Mouse (Mus musculus): ENCODE measurements around the gene Zbtb8b.
"Not testable (repeated sequence)": the region's sequence is repeated elsewhere in the genome, so short reads cannot be mapped to it uniquely, and the experiment has no call there.

Gene Zbtb8b

DNA sequence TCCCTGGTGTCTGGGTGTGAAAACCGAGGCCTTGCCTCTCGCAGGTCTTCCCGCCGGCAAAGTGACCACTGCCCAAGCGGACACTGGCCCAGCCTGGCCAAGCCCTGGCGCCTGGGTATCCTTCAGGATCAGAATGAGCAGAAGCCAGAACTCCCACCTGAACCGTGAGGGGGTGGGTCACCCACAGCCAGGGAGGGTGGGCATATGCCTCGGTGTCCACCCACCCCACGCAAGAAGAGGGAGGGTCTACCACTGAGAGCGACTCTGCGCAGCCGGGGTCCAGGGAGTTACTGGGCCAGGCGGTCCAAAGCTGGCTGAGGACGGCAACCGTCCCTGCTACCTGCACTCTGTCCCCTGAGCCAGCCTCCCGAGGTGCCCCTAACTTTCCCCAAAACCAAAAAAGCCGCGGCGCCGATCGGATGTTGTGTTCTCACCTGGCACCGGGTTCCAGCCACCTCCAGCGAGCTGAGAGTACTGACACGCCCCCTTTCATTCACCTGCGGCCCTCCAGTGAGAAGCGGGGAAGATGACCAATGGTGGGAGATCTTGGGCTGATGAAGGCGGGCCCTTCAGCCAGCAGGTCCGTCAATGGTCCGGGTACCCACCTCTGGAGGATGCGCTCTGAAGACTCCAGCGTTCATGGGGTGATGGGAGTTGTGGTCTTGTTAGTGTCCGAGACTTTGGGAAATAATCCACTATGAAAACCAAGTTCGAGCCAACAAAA is at the start of gene Zbtb8b:
Gene Zbtb8b (minus strand): TSS at position 514 of the 724 bp plus-strand sequence.
- peak; percentile 82 to 88 for DNase-seq

DNA sequence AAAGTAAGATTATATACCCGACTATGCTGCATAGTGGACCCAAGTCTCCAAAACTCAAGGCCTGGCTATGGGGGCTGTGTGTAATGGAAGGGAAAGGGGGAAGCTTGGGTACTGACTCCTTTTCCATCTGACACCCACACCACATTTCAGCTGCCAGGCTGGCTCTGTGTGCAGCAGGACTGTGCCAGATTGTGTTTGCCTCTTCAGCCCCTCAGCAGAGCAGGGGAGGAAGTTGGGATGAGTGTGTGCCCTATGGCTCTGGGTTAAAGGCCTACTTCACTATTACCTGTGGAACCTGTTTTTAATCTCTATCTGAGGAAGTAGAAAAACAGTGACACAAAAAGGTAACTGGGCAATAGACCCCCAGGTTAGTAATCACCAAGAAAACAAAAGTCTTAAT is 40.4 kb upstream of the Zbtb8b start:
- DNase-seq, result no peak

DNA sequence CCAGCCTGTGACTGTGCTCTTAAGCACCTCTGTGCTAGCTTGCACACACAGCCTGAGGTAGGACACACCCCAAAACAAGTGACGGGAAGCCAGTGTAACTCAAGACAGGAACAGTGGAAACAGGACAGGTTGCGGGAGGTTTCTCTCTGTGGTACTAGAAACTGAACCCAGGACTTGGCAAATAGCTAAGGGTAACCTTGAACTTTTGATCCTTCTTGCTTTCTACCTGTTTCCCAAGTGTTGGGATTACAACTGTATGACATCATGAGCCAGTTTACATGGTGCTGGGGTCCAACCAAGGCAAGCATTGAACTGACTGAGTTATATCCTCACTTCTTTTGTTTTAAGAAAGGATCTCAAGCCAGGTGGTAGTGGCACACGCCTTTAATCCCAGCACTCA is 39.2 kb upstream of the Zbtb8b start:
- no peak for DNase-seq

DNA sequence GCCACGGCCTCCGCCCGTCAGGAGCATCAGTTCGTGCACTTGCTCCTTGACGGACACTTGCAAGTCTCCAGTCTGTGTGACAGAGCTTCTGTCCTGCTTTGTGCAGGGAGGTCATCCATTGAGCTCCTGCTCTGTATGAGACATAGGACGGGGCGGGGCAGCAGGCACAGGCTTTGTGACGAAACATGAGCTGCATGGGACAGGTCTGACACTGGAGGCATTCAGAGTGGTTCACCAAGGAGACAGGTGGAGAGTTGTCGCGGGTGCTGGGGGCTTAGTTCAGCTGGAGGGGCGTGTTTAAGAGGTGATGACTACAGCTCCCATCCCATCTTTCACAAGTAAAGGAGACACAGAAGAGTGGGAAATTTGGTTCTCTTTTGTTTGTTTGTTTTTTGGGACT is 35.4 kb upstream of the Zbtb8b start:
- DNase-seq, result no peak

DNA sequence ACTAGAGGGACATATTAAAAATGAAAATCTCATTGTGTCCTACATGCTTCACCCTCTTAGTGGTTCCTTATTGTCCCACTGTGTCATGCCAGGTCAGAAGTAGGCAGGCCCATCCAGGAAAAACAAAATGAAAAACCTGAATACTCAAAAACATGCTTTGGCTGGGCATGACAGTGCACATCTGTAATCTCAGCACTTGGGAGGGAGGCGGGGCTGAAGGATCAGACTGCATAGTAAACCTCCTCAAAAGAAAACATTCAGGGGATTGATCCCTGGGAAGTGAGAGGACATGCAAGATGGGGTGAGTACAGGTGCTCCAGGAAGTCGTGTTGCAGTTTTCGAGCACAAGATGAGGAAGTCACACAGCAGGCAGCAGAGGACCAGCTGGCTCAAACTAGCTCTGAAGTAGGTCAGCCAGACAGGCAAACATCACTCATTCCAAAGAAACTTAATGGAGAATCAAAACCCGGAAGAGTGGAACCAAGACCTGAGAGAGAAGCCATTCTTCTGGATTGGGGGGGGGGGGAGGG is 23.7 kb upstream of the Zbtb8b start:
- DNase-seq, result peak; percentile 22 to 46

DNA sequence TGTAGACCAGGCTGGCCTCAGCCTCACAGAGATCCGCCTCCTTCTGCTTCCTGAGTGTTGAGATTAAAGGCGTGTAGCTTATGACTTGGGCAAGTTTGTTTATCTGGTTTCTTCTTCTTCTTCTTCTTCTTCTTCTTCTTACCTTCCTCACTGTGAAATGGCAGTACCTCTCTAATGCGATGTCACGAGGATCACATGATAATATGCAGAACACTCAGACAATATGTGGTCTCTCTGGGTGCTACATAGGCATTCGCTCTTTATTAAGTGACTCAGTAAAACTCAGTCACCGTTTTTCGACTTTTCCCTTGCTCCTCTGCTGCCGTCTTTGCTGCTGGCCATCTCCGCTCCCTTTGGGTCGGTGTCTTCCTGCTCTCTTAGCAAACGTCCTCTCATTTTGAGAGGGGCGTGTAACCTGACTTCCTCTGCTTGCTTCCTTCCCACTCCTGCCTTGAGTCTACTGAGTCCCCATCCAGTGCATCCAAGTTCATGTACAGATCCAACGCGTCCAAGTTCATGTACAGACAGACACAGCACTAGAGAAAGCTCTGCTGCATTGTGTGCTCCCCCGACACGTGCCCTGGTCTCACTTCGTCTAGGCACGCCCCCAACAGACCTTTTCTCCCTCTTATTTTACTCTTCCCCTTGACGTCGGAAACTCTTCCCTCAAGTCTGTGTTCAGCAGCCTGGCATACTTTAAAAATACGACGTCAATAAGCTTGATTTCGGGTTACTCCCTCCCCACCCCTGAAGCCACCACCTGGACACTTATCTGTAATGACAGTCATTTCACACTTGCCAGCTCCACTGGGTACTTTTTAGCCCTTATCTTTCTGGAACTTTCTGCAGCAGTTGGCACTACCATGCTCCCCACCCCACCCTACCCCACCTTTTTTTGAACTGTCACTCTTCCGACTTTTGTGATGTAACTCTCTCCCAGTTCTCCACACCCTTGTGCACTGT is 22.7 kb upstream of the Zbtb8b start:
- no peak for DNase-seq

DNA sequence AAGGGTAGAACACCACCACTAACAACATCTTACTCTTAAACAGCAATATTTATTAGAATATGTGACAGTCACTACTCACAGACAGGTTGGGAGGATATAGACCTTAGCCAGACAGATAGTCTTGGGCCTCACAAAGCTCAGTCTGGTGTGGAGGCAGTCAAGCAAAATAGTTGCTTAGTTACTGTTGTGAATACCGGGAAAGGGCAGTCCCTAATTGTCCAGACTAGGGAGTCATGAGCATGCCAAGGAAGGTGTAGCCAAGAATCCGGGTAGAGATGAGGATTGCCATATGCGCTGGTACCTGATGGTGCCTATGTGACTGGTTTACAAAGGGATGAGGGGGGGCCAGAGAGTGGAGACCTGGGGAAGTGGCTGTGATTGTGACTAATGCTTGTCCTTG is 21.5 kb upstream of the Zbtb8b start:
- DNase-seq, result peak; percentile 14 to 22

DNA sequence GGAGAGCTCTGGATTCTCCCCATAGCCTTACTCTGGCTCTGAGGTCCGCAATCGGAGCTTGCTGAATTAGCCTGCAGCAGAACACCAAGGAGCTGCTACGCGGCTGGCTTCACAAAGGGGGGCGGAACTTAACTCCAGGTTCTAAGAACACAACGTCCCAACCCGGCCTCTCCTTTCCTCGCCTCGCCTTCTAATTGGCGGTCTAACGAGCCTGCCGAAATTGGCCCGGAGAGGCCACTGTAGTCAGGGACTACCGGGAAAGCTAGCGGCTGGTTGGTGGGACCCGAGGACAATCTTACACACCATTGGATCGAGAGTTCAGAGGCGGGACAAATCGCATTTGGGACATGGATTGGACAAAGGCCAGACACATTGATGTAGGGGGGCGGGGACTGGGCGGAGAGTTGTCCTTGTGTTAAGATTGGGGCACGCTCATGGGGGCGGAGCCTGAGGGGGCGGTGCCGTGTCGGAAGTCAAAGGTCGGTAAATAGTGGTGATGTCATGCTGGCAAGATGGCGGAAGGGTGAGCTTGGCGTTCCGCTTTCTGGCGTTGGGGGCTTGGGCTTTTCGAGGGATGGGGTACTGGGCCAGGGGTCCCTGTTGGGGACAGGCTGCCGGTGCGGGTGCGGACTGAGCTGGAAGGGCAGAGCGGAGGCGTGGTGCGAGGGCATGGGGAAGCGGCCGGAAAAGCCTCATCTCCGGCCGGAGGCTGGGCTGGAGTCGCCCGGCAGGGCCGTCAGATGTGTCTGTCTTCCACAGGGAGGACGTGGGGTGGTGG is 20.7 kb upstream of the Zbtb8b start, which contains the start of gene Bsdc1:
Gene Bsdc1 (plus strand): TSS at position 399 of the 778 bp plus-strand sequence.
- DNase-seq, result peak; percentile 99 to 100

DNA sequence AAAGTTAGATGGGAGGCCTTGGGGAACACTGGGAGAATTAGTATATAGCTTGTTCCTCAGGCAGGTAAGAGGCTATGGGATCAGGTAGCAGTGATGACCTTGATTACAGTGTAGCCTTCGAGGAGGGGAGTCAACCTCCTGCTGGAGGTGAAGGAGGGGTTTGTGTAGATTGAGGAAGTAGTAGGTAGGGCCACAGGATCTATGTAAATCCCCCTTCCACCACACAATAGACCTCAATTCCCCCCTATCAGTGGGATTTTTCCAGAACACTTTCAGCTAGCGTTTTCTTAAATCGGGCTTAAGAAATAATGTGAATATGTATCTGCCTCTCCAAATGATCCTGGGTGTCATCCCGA is 20.2 kb upstream of the Zbtb8b start:
- no peak for DNase-seq

DNA sequence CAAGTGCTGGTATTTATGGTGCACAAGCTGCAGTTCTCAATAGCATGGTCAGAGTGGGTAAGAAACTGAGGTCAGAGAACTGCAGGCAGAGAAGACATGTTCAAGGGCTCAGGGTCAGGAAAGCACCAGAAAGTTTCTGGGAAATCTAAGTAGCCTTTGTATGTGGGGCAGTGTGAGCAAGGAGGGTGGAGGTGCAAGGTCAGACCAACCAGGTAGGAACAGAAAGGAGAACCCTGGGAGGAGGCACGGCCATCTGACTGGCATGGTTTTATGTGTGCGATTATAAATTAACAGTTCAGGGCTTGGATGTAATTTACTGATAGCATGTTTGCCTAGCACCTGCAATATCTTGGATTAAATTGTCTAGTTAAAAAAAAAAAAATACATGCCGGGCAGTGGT is 19.1 kb upstream of the Zbtb8b start:
- DNase-seq, result no peak

DNA sequence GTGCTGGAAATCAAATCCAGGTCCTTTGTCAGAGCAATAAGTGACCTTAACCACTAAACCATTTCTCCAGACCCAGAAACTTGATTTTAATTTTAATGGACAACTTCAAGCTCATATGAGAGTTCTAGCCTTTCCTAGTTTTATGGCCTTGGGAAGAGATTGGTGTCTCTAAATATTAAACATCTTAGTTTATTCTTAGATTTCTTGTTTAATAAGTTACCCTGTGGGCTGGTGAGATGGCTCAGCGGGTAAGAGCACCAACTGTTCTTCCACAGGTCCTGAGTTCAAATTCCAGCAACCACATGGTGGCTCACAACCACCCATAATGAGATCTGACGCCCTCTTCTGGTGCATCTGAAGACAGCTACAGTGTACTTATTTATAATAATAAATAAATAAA is 16.7 kb upstream of the Zbtb8b start:
- not testable (repeated sequence) for DNase-seq

DNA sequence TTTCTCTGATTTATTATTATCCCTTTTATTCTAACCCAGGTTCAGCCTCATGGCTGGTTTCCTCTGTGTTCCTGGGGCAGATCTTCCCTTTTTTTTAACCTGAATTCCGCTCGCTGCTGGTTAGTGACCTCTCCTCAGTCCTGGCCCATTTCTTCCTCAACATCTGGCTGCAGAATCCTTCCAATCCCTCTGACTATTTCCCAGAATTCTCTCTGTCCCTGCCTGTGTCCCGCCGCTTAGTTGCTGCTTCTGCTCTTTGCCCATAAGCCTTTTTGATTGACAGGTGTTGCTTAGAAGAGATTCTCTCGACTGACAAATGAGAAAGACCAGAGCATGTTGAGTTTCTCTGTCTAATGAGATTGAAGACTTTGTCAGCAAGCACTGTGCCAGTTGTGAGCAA is 15.5 kb upstream of the Zbtb8b start:
- DNase-seq, result no peak

DNA sequence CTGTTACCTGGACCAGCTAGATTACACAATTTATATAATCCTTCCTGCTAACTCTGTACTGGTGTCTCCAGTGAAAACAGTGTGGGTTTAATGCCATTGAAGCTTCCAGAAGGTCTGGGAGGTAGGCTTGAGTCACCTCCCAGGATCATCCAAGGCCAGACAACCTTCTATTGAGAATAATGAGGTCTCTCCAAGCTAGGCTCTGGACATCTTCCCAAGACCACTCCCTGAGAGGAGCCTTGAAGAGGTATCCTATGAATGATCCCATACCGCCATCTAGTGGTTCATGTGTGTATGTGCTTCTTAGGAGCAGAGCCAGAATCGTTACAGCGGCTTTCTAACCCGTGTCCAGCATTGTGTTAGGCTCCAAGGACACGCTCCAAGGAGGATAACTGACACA is 14.6 kb upstream of the Zbtb8b start:
- peak; percentile 75 to 76 for DNase-seq

DNA sequence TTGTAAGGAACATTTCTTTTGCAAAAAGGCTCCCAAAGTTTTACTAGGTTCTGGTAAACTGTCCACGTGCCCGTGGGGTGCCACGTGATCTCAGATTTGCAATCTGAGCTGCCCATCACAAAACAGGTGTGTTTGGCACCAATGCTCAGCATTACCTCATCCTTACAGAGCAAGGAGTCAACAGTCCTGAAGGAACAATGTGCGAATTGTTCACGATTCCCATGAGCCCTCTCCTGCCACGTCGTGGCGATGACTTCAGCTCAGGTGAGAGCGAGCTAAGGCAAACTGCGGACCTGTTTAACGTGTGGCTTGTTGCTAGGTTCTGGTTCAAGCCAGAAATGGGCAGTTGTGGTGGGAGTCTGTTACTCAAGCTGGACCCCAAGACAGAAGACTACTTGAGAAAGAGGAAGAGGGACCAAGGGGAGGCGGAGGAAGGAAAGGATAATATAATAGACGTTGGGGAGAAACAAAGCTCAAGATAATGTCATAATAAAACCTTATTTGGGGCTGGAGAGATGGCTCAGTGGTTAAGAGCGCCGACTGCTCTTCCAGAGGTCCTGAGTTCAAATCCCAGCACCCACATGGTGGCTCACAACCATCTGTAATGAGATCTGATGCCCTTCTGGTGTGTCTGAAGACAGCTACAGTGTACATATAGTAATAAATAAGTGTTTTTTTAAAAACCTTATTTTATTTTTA is 11.0 kb upstream of the Zbtb8b start:
- DNase-seq, result no peak

DNA sequence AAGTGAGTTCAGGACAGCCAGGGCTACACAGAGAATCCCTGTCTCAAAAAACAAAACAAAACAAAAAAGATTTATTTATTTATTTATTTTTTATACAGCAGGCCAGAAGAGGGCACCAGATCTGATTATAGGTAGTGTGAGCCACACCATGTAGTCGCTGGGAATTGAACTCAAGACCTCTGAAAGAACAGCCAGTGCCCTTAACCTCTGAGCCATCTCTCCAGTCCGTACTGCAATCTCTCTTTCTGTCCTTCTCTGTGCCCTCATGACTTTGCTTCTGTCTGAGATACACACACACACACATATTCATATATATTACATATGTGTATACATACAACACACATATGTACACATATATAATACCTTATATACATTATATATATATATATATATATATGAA is 10.2 kb upstream of the Zbtb8b start:
- no peak for DNase-seq

DNA sequence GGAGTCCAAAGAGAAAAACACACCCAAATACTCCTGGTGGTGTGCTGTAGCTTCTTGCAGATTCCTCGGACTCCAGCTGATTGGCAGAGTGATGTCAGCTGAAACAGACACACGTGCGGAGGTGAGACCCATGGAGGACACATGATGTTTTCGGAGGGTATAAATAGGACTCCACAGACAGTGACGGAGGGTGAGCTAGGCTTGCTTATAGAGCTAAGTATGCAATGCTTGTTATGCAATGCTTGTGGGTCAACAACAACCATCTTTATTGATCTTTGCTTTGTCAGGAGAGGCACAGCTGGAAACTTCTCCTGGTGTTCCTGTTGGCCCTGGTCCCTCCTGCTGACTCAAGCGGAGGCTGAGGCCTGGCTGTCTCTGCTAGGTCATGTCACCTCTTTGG is 8.1 kb upstream of the Zbtb8b start:
- no peak for DNase-seq

DNA sequence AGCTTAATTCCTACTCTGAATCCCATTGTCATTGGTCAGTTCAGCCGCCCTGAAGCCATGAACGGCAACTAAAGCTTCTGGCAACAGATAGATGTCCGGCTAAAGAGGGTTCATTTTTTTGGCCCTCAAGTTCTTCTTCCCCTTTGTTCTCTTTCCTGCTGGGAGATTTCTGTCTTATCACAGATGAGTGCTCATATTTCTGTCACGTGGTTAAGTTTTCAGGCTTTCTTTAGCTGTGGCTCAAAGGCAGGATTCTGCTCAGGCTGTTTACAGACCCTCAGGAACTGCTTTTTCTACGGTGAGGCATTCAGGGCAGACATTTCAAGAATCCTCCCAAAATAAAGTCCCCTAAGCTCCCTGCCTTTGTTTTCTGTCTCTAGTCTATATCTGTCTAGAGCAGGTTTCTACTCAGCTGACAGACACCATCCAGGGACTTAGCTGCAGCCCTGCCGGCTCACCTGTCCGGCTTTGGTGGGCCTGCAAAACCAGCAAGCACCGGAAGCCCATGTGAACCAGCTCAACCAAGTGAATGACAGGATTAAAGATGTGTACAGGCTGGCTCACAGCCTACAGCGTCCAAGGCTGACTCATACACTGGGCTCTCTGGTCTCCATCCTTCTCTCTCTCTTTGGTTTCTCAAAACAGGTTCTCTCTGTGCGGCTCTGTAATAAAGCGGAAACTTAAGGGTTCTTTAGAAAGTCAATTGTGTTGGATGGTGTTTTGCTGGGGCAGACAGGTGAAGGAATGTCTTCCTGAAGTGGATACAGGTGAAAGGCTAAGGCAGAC is 7.3 kb upstream of the Zbtb8b start:
- no peak for DNase-seq

DNA sequence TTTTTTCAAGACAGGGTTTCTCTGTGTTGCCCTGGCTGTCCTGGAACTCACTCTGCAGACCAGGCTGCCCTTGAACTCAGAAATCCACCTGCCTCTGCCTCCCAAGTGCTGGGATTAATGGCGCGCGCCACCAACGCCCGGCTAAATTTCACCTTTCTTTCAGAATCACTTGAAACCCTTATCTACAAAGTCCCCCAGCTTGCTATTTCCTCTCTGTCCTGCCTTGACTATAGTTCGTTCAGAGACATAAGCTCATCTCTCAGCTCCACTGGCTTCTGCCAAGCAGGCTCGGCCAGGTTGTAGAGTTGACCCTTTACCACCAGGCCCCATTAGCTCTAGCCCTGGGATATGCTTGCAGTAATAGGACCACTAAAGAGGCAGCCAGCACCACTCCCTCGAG is 6.7 kb upstream of the Zbtb8b start:
- DNase-seq, result no peak

DNA sequence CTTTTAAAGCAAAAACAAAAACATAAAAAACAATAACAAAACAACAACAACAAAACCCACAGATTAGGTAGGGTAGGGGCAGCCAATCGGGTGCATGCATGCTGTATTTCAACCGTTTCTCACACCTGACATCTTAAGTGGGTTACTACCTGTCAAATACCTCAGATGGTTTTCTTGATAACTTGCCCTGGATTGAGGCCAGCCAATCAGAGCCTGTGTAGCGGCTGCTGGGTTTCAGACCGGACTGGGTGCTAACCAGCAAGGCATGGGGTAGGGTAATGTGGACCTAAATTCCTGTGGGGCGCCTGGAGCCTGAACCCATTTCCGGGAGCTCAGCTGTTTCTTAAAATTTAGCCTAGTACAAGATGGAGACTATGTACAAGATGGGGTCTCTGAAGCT is 492 bp upstream of the Zbtb8b start:
- no peak for DNase-seq

DNA sequence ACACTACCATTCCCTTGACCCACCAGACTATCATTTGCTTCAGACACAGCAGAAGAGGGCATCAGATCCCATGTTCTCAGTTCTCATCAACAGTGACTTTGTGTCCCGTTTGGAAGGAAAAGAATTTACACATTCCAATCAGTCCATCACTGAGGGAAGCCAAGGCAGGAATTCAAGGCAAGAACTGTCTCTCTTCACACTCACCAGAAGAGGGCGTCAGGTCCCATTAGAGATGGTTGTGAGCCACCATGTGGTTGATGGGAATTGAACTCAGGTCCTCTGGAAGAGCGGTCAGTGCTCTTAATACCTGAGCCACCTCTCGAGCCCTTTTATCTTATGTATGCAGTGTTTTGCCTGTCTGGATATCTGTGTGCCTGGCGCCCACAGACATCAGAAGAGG is 22.3 kb downstream of the Zbtb8b start:
- no peak for DNase-seq

DNA sequence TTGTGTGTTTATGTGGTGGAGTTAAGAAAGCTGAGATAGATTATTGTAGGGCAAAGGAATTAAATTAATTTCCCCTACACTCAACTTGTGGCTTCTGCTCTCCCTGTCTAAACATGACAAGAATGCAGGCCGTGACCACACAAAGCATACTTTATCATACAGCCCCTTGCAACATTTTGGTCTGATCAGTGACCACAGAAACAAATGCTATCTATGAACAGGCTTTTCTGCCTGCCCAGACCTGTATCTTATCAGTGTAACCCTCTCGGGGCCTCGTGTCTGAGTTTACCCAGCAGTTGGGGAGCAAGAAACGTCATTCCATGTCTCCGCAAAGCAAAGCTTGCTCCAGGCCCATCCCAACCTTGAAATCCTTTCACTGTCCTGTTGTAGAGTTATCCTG is 24.2 kb downstream of the Zbtb8b start:
- no peak for DNase-seq

DNA sequence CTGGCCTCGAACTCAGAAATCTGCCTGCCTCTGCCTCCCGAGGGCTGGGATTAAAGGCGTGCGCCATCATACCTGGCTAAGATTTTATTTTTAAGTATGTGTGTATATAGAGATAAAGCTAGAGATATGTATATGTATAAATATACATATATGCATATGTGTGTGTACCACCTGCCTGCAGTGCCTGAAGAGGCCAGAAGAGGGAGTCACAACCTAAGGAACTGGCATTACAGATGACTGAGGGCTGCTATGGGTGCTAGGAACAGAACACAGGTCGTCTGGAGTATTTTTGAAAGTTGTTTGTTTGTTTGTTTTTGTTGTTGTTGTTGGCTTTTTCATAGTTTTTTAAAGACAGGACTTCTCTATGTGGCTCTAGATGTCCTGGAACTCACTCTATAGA is 24.8 kb downstream of the Zbtb8b start:
- DNase-seq, result no peak

Measured in cerebellum, postnatal 25 days (tissue).